Mouse (Mus musculus): ENCODE measurements around the gene Parp4. TPM values are rescaled to one million over a fixed set of nuclear protein-coding genes. Genes with fewer than 3 reads are reported as not detected.

The Parp4 gene
- 6.2 and 6.7 TPM in 2 replicates for polyA plus RNA-seq (2015; fragmentation: Nextera tagmentation; extraction: Ambion mirVana)

DNA sequence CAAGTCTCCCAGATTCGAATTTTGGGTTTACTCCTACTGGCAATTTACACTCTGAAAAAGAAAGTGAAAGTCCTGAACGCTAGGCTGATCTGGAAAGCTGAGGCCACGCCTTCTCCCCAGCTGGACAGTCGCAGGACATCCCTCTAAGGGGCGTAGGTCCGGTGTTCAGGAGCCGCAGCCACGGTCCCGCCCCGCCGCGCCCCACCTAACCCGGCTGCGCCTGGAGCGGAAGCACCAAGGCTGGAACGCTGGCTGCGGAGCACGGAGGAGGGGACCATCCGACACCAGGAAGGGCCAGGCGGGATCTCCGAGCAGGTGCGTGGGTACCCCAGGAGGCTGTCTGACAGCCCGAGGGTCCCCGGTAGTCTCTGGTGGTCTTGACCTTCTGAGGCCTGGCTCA is at the start of gene Parp4, which contains the start of gene Cenpj:
Gene Parp4, plus strand, starts transcription at position 204 of the 400 bp plus-strand sequence.
Gene Cenpj, minus strand, starts transcription at position 10 of the 400 bp plus-strand sequence.

DNA sequence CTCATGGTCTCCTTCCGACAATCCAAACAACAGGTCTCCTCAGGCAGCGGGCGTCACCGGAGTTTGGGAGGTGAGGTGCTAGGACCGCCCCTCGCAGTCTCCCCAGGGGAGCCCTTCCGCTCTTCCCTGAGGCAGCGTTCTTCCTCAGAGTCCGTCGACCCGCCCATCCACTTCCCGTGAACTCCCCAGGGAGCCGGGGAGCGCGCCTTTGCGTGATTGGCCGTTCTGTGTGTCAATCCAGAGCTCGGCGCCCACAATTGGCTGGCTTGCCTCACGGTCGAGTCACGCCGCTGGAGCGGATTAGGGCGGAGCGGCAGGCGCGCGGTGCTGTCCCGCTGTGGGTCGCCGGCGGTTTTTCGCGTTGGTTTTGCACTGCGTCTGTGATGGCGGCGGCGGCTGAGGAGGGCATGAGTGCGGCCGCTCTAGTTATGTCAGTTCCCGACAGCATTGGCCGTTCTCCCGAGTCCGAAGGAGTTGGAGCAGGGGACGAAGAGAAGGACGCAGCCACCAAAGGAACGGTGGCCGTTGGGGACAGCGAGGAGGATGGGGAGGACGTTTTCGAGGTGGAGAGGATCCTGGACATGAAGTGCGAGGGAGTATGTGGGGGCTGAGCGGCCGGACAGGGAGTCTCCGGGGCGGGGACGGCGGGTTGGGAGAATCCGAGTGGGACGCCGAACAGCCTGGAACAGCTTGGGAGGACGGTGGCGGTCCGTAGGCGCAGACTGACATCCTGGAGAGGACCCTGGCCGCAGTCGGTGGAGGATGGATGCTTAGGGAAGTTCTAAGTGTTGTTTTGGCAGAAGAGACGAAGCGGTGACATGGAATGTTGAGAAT is 92.8 kb downstream of the Parp4 start, which contains the start of gene Mphosph8:
Gene Mphosph8, plus strand, starts transcription at position 280 of the 834 bp plus-strand sequence.

Other genes starting within 250 kb of the Parp4 start
- not detected in 2 replicates for gene Atp12a, start 210.6 kb upstream of the Parp4 start, polyA plus RNA-seq (2015; fragmentation: Nextera tagmentation; extraction: Ambion mirVana)
- gene Rnf17, start 173.0 kb upstream of the Parp4 start, polyA plus RNA-seq (2015; fragmentation: Nextera tagmentation; extraction: Ambion mirVana), result 0.54 and 0.72 TPM in 2 replicates
- 2.9 and 3.1 TPM in 2 replicates for gene Cenpj, start 194 bp upstream of the Parp4 start, polyA plus RNA-seq (2015; fragmentation: Nextera tagmentation; extraction: Ambion mirVana)
- gene Mphosph8, start 92.6 kb downstream of the Parp4 start, polyA plus RNA-seq (2015; fragmentation: Nextera tagmentation; extraction: Ambion mirVana), result 19.8 and 21.2 TPM in 2 replicates
- gene Pspc1, start 202.7 kb downstream of the Parp4 start, polyA plus RNA-seq (2015; fragmentation: Nextera tagmentation; extraction: Ambion mirVana), result 9.8 and 10.2 TPM in 2 replicates
- gene Zmym5, start 236.1 kb downstream of the Parp4 start, polyA plus RNA-seq (2015; fragmentation: Nextera tagmentation; extraction: Ambion mirVana), result 17.7 and 18.0 TPM in 2 replicates